Mouse (Mus musculus) ES-CJ7 (cell line): ENCODE data around the gene Zfp780b.
"Not testable (repeated sequence)": the region's sequence is repeated elsewhere in the genome, so short reads cannot be mapped to it uniquely, and the experiment has no call there.

Experiments used
- DNase-seq: peaks from one replicate; pipeline ENCODE4 v3.0.0; 2011; ENCODE audit warnings: low read depth, low spot score

Gene Zfp780b

GRCm38 (mm10) chr7:27978683-27979528 lies at the start of gene Zfp780b:
TSS of gene Zfp780b (minus strand) at chr7:27979171.
- DNase-seq, result peak; percentile 94

DNA sequence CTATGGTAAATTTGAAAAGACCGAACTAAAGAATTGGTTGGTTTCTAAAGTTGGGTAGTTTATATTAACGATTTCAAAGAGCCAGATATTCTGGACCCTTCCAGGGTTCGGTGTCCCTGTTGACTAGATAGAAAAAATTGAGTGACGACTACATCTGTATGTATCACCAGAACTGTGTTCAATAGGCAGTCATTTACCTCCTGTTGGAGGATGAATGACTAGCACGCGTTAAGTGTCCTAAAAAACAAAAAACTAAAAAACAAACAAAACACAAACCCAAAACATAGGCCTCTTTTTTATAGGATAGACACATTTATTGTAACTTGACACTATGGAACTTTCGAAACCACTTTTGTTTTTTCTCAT lies 35.5 kb upstream of the Zfp780b start:
- DNase-seq, result no peak

GRCm38 (mm10) chr7:28013549-28014444 lies 34.8 kb upstream of the Zfp780b start, which contains the start of gene Zfp850:
TSS of gene Zfp850 (minus strand) at chr7:28014115.
- peak; percentile 80 for DNase-seq

GRCm38 (mm10) chr7:28010271-28010670 lies 31.3 kb upstream of the Zfp780b start:
- no peak for DNase-seq

DNA sequence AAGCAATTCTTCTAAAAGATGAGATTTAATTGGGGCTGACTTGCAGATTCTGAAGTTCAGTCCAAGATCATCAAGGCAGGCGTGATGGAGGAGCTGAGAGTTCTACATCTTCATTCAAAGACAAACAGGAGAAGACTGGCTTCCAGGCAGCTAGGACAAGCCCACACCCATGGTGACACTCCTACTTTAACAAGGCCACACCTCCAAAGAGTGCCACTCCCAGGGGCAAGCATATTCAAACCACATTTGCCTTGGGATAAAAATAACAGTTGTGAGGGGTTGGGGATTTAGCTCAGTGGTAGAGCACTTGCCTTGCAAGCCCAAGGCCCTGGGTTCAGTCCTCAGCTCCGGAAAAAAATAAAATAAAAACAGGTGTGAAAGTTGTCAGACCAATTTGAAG lies 3.2 kb upstream of the Zfp780b start:
- peak; percentile 46 for DNase-seq

DNA sequence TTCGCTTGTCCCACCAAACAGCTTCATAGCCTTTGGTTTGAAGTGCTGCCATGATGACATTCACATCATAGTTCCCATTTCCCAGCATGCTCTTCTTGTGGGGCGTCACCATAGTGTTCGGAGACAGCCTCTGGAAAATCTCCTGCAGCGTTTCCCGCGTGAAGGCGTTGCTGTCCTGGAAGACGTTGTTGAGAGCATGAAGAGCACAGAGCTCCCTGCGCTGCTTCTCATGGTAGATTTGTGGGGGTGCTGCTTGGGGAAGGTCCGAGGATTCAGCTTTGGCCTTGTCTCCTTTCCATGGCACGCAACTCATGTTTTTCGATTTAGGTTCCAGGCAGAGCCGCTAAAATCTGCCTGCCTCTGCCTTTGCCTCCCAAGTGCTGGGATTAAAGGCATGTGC lies 29.5 kb downstream of the Zfp780b start:
- DNase-seq, result not testable (repeated sequence)

DNA sequence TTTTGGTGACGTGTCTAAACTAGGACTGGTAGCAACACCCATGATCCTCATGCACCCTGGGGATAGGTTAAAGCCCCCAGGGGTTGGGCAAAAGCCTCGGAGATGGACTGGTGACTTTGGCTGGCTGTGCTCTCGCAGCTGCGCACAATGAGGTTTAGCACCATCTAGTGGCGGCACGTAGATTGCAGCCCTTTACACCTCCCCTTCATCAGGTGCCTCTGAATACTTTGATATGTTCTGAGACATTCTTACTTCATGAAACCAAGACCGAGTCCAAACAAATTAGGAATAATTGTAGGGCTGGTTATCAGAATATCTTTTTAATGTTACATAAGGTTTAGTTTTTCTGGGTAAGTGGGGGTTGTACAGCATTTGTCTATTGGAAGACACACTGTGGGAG lies 37.1 kb downstream of the Zfp780b start:
- not testable (repeated sequence) for DNase-seq

- not testable (repeated sequence) for DNase-seq
These were observed 45.2 kb downstream of the Zfp780b start for GRCm38 (mm10) chr7:27933800-27934158.

GRCm38 (mm10) chr7:27933050-27933799 lies 45.7 kb downstream of the Zfp780b start:
- DNase-seq, result no peak

- peak; percentile 62 for DNase-seq
These were observed 49.9 kb downstream of the Zfp780b start, which contains the start of gene Zfp974 for GRCm38 (mm10) chr7:27928818-27929695. TSS of gene Zfp974 (minus strand) at chr7:27929460.

GRCm38 (mm10) chr7:27927041-27927440 lies 51.9 kb downstream of the Zfp780b start:
- not testable (repeated sequence) for DNase-seq

DNA sequence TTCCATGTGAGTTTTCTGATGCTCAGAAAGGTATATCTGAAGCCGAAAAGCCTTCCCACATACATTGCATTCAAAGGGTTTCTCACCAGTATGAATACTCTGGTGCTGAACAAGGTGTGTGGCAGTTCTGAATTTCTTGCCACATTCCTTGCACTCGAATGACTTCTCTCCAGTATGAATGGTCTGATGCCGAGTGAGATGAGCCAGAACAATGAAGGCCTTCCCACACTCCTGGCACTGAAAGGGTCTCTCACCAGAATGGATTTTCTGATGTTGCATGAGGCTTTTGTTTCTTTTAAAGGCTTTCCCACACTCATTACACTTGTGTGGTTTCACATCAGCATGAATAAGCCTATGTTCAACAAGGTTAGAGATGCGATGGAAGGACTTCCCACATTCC lies 68.0 kb downstream of the Zfp780b start:
- DNase-seq, result not testable (repeated sequence)
